13 mouse cellular contexts compared by ENCODE assay signal in the genomic region with DNA sequence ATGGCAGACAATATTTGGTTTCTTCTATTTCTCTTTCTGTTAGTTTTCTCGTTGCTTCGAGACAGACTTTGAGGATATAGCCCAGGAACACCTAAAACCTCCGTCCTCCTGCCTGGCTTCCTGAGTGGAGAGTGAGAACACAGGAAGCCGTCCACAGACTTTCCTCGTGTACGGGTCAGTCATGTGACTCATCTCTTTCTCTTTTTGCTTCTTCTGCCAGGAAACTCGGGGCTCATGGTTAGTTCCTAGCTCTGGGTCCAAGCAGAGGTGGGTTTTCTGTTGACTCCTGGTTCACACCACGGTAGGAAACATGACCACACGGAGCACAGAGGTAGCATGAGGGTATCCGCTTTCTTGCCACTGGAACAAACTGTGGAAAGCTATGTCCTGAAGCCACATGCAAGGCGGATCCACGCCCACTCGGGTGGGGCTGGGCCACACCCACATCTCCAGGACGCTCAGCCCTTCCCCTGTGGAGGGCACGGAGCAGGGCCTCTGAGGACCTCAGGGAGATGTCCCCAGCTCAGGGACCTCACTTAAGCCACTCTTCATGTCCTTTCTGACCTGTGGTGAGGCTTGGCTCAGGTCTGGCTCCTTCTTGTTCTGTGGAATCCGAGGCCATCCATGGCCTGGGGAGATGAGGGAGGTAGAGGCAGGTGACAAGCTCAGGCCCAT. TPM values are rescaled to one million over a fixed set of nuclear protein-coding genes. Genes with fewer than 3 reads are reported as not detected.
DNase-seq lines count a peak whose midpoint lies in the region; ATAC-seq and TF ChIP-seq lines count a peak whose summit lies in the region.
"Had no signal": no experiment of that assay in that cellular context is flagged by ENCODE, and none has a peak within 500 bp of the region (broad histone marks: within the 10 kb centered on the region; RNA-seq: fewer than 3 reads in every experiment).

No protein-coding gene starts in this region.

- H3K9ac ChIP-seq in heart, embryonic 12.5 days: 0 out of 2 replicates have a peak overlapping the region, but pooled peaks have one; percentile 25
- H3K9ac ChIP-seq in liver, embryonic 13.5 days: peak overlapping the region; percentile 66
- no peak overlapping the region for H3K9ac ChIP-seq in midbrain, postnatal 0 days (replicated peaks; ENCODE audit: low read length, poor library complexity, severe bottlenecking)
- H3K9ac ChIP-seq: embryonic facial prominence, embryonic 15.5 days had no signal

- no peak for TF ChIP-seq CTCF in midbrain, postnatal 0 days (IDR thresholded peaks at IDR 0.05)

- WGBS in heart, embryonic 12.5 days: 73% methylated on average over 16 of the region's 16 CpGs
- WGBS in liver, embryonic 13.5 days (ENCODE audit: insufficient replicate concordance): 48% methylated on average over 16 of the region's 16 CpGs
- WGBS in midbrain, postnatal 0 days: 89% methylated on average over 16 of the region's 16 CpGs

- no peaks in the 10 kb centered on the region for H3K9me3 ChIP-seq in heart, embryonic 12.5 days (replicated peaks)
- H3K9me3 ChIP-seq in liver, embryonic 13.5 days (replicated peaks): no peaks in the 10 kb centered on the region
- no peaks in the 10 kb centered on the region for H3K9me3 ChIP-seq in midbrain, postnatal 0 days (ENCODE audit: low read length)
- H3K9me3 ChIP-seq: embryonic facial prominence, embryonic 15.5 days had no signal

- no peaks in the 10 kb centered on the region for H3K27me3 ChIP-seq in heart, embryonic 12.5 days (replicated peaks)
- no peaks in the 10 kb centered on the region for H3K27me3 ChIP-seq in liver, embryonic 13.5 days
- no peaks in the 10 kb centered on the region for H3K27me3 ChIP-seq in midbrain, postnatal 0 days (ENCODE audit: insufficient read depth, low read length)
- H3K27me3 ChIP-seq: embryonic facial prominence, embryonic 15.5 days had no signal

- ATAC-seq in heart, embryonic 12.5 days (ENCODE audit: insufficient number of reproducible peaks, low FRiP score): peak; percentile 82
- ATAC-seq in liver, embryonic 13.5 days (ENCODE audit: low read depth): peak; percentile 89
- no peak for ATAC-seq in midbrain, postnatal 0 days (ENCODE audit: low FRiP score)

- no peak overlapping the region for H3K4me3 ChIP-seq in heart, embryonic 12.5 days
- H3K4me3 ChIP-seq in liver, embryonic 13.5 days (replicated peaks): peak overlapping the region; percentile 36
- no peak overlapping the region for H3K4me3 ChIP-seq in midbrain, postnatal 0 days (ENCODE audit: low read depth, low read length)
- H3K4me3 ChIP-seq: embryonic facial prominence, embryonic 15.5 days; myocyte had no signal

- H3K27ac ChIP-seq in heart, embryonic 12.5 days (ENCODE audit: poor library complexity, severe bottlenecking): 0 out of 2 replicates have a peak overlapping the region, but pooled peaks have one; percentile 31
- peak overlapping the region; percentile 94 for H3K27ac ChIP-seq in liver, embryonic 13.5 days
- no peak overlapping the region for H3K27ac ChIP-seq in midbrain, postnatal 0 days (ENCODE audit: low read depth, low read length)
- H3K27ac ChIP-seq: embryonic facial prominence, embryonic 15.5 days had no signal

- H3K4me2 ChIP-seq in heart, embryonic 12.5 days: no peak overlapping the region
- H3K4me2 ChIP-seq in liver, embryonic 13.5 days: peak overlapping the region; percentile 66
- no peak overlapping the region for H3K4me2 ChIP-seq in midbrain, postnatal 0 days (ENCODE audit: low read depth, low read length, poor library complexity, severe bottlenecking)
- H3K4me2 ChIP-seq: embryonic facial prominence, embryonic 15.5 days had no signal

- no peak for DNase-seq in heart, postnatal 4 days
- DNase-seq in c-Kit-negative CD71-positive TER-119-positive erythroid progenitor cells, embryonic 14.5 days (ENCODE audit: low read depth, low spot score): peak; percentile 83
- DNase-seq in liver, embryonic 13.5 days: peak; percentile 75
- DNase-seq in spleen, postnatal 36 days (ENCODE audit: low spot score in 2 of 2): peak; percentile 55 to 70
- no peak for DNase-seq in gastrocnemius, postnatal 14 days
- DNase-seq in midbrain, postnatal 0 days (ENCODE audit: low spot score): no peak
- no peak for DNase-seq in urinary bladder, adult 18-20 months (ENCODE audit: low spot score in 2 of 2)
- DNase-seq: cerebellum, postnatal 36 days; kidney, postnatal 36 days; right cerebral cortex, postnatal 14 days had no signal

- H3K36me3 ChIP-seq in heart, embryonic 12.5 days: peaks cover 74% of the 10 kb centered on the region
- H3K36me3 ChIP-seq in liver, embryonic 13.5 days: peaks cover 80% of the 10 kb centered on the region
- peaks cover 54% of the 10 kb centered on the region for H3K36me3 ChIP-seq in midbrain, postnatal 0 days (ENCODE audit: insufficient read depth, low read length)

- peaks cover 19% of the 10 kb centered on the region for H3K4me1 ChIP-seq in heart, embryonic 12.5 days (replicated peaks)
- peaks cover 75% of the 10 kb centered on the region for H3K4me1 ChIP-seq in liver, embryonic 13.5 days (replicated peaks)
- H3K4me1 ChIP-seq in midbrain, postnatal 0 days (ENCODE audit: insufficient read depth, low read length): no peaks in the 10 kb centered on the region

- intact Hi-C loops in gastrocnemius, postnatal 14 days (cut with DNase I; ENCODE audit: low total_unique reads): no loop called here

RNA-seq across cellular contexts. Expression of a gene that starts 24.8 kb away (rescaled TPM):
- 13.0 and 14.6 TPM in 2 replicates for polyA plus RNA-seq in heart, embryonic 12.5 days (2016; fragmentation: Nextera tagmentation; extraction: Ambion mirVana)
- 10 to 100 TPM; 19.0 to 19.4 TPM for total RNA-seq in heart, postnatal 4 days (2021)
- polyA plus RNA-seq in liver, embryonic 13.5 days (2015; fragmentation: Nextera tagmentation; extraction: Ambion mirVana): 9.2 and 9.9 TPM in 2 replicates
- total RNA-seq in gastrocnemius, postnatal 14 days (2021): 1 to 10 TPM; 6.2 to 6.3 TPM
- 24.3 TPM in 2 replicates for total RNA-seq in midbrain, postnatal 0 days (2014; rRNA removed)
- polyA plus RNA-seq in midbrain, postnatal 0 days (2015; fragmentation: Nextera tagmentation; extraction: Ambion mirVana): 7.6 TPM in 2 replicates

RNA-seq across cellular contexts. Expression of a gene that starts 33.6 kb away (rescaled TPM):
- 677 and 717 TPM in 2 replicates for polyA plus RNA-seq in heart, embryonic 12.5 days (2016; fragmentation: Nextera tagmentation; extraction: Ambion mirVana)
- total RNA-seq in heart, postnatal 4 days (2021): 100 to 1,000 TPM; 450 to 489 TPM
- 677 TPM in 2 replicates for polyA plus RNA-seq in liver, embryonic 13.5 days (2015; fragmentation: Nextera tagmentation; extraction: Ambion mirVana)
- total RNA-seq in gastrocnemius, postnatal 14 days (2021): 100 to 1,000 TPM; 389 TPM
- total RNA-seq in midbrain, postnatal 0 days (2014; rRNA removed): 350 TPM in 2 replicates
- polyA plus RNA-seq in midbrain, postnatal 0 days (2015; fragmentation: Nextera tagmentation; extraction: Ambion mirVana): 635 and 741 TPM in 2 replicates

RNA-seq across cellular contexts. Expression of a gene that starts 35.1 kb away (rescaled TPM):
- 10.8 and 13.8 TPM in 2 replicates for polyA plus RNA-seq in heart, embryonic 12.5 days (2016; fragmentation: Nextera tagmentation; extraction: Ambion mirVana)
- total RNA-seq in heart, postnatal 4 days (2021): 10 to 100 TPM; 98.7 to 99.9 TPM
- 16.2 and 18.3 TPM in 2 replicates for polyA plus RNA-seq in liver, embryonic 13.5 days (2015; fragmentation: Nextera tagmentation; extraction: Ambion mirVana)
- total RNA-seq in gastrocnemius, postnatal 14 days (2021): 10 to 100 TPM; 87.6 to 98.0 TPM
- 84.0 and 97.3 TPM in 2 replicates for total RNA-seq in midbrain, postnatal 0 days (2014; rRNA removed)
- 12.3 and 12.4 TPM in 2 replicates for polyA plus RNA-seq in midbrain, postnatal 0 days (2015; fragmentation: Nextera tagmentation; extraction: Ambion mirVana)

RNA-seq across cellular contexts. Expression of a gene that starts 40.9 kb away (rescaled TPM):
- 132 and 135 TPM in 2 replicates for polyA plus RNA-seq in heart, embryonic 12.5 days (2016; fragmentation: Nextera tagmentation; extraction: Ambion mirVana)
- total RNA-seq in heart, postnatal 4 days (2021): 10 to 100 TPM; 66.6 to 70.7 TPM
- 120 and 122 TPM in 2 replicates for polyA plus RNA-seq in liver, embryonic 13.5 days (2015; fragmentation: Nextera tagmentation; extraction: Ambion mirVana)
- 10 to 100 TPM; 45.3 to 55.6 TPM for total RNA-seq in gastrocnemius, postnatal 14 days (2021)
- total RNA-seq in midbrain, postnatal 0 days (2014; rRNA removed): 66.4 and 76.0 TPM in 2 replicates
- 126 and 135 TPM in 2 replicates for polyA plus RNA-seq in midbrain, postnatal 0 days (2015; fragmentation: Nextera tagmentation; extraction: Ambion mirVana)

RNA-seq across cellular contexts. Expression of a gene that starts 57.9 kb away (rescaled TPM):
- 827 and 861 TPM in 2 replicates for polyA plus RNA-seq in heart, embryonic 12.5 days (2016; fragmentation: Nextera tagmentation; extraction: Ambion mirVana)
- 1,000 to 10,000 TPM in 1 of 2 experiments, 100 to 1,000 TPM in 1; 966 to 1,003 TPM for total RNA-seq in heart, postnatal 4 days (2021)
- 358 and 362 TPM in 2 replicates for polyA plus RNA-seq in liver, embryonic 13.5 days (2015; fragmentation: Nextera tagmentation; extraction: Ambion mirVana)
- total RNA-seq in gastrocnemius, postnatal 14 days (2021): 100 to 1,000 TPM; 657 to 736 TPM
- total RNA-seq in midbrain, postnatal 0 days (2014; rRNA removed): 231 and 259 TPM in 2 replicates
- polyA plus RNA-seq in midbrain, postnatal 0 days (2015; fragmentation: Nextera tagmentation; extraction: Ambion mirVana): 607 and 661 TPM in 2 replicates

Comparison
In these comparisons a context has a peak if more than half of its experiments do, and no peak if none do; other contexts are left out.
1. DNase-seq: peak in c-Kit-negative CD71-positive TER-119-positive erythroid progenitor cells, embryonic 14.5 days (single experiment), liver, embryonic 13.5 days (single experiment) and spleen, postnatal 36 days (2 of 2); none in heart, postnatal 4 days (single experiment), gastrocnemius, postnatal 14 days (single experiment), midbrain, postnatal 0 days (single experiment) and urinary bladder, adult 18-20 months (0 of 2).